Mouse (Mus musculus) intestine, embryonic 15.5 days (tissue): ENCODE data around the gene Rhbdf2. TPM values are rescaled to one million over a fixed set of nuclear protein-coding genes. Genes with fewer than 3 reads are reported as not detected.
A peak's percentile ranks its signal among the peaks of the same experiment; 100 is the strongest.

Experiments
- ATAC-seq: fragments of 200-750 bp; cut with Nextera tagmentation; 2 replicates; pipeline ENCODE4 v1.8.0; 2017; ENCODE audit warnings: moderate TSS enrichment, moderate library complexity
- H3K27ac ChIP-seq: fragments of 300-500 bp; sonication (generic); 2 replicates; pipeline ENCODE4 v1.5.1; 2015; ENCODE audit warnings: mild to moderate bottlenecking, inconsistent platforms
- H3K27me3 ChIP-seq: fragments of 300-500 bp; sonication (generic); replicated peaks from 2 replicates; pipeline ENCODE4 v1.6.1; 2015; ENCODE audit warnings: inconsistent platforms
- H3K36me3 ChIP-seq: fragments of 300-500 bp; sonication (generic); 2 replicates; pipeline ENCODE4 v1.6.1; 2015; ENCODE audit warnings: inconsistent platforms
- H3K4me1 ChIP-seq: fragments of 300-500 bp; sonication (generic); replicated peaks from 2 replicates; pipeline ENCODE4 v1.6.1; 2015; ENCODE audit warnings: inconsistent platforms
- H3K4me2 ChIP-seq: fragments of 300-500 bp; sonication (generic); replicated peaks from 2 replicates; pipeline ENCODE4 v1.6.1; 2015; ENCODE audit warnings: mild to moderate bottlenecking, inconsistent platforms
- H3K4me3 ChIP-seq: fragments of 300-500 bp; sonication (generic); replicated peaks from 2 replicates; pipeline ENCODE4 v1.5.1; 2015; ENCODE audit warnings: inconsistent platforms
- H3K9ac ChIP-seq: fragments of 300-500 bp; sonication (generic); 2 replicates; pipeline ENCODE4 v1.6.1; 2015; ENCODE audit warnings: inconsistent platforms
- H3K9me3 ChIP-seq: fragments of 300-500 bp; sonication (generic); 2 replicates; pipeline ENCODE4 v1.6.1; 2016; ENCODE audit warnings: inconsistent platforms
- WGBS: fragments of 180-500 bp; shearing (Covaris S2); methylation state at CpG from one replicate; pipeline ENCODE4 v1.1.7; 2015; 5-methylcytosine and 5-hydroxymethylcytosine counted together
- polyA plus RNA-seq: library from polyadenylated mRNA; unstranded; fragments of >200 nt; fragmentation: Nextera tagmentation; extraction: Ambion mirVana; gene quantifications from 2 replicates; pipeline ENCODE4 v1.2.1, GENCODE M21; 2015

Gene Rhbdf2
- polyA plus RNA-seq, 1 experiment from 2014 or later = 8.4 TPM

DNA sequence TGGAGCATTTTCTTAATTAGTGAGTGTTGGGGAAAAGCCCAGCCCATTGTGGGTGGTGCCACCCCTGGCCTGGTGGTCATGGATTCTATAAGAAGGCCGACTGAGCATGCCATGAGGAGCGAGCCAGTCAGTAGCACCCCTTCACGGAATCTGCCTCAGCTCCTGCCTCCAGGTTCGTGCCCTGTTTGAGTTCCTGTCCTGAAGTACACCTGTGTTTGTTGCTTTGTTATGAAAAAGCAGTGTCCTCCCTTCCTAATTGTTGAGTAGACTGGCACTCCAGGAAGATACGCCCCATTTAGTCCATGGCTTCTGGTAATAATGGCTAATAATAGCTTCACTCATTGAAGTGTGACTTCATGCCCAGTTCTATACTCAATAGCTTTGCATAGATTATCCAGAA, 40.5 kb downstream of the Rhbdf2 start, which contains the start of gene Aanat:
Aanat (plus strand) TSS at position 123 of the 400 bp plus-strand sequence.
- H3K36me3 ChIP-seq = no peaks in the 10 kb centered on the region
- no peak within 1 kb of the TSS for H3K27ac ChIP-seq
- H3K4me2 ChIP-seq = 0 out of 2 replicates have a peak within 1 kb of the TSS, but pooled peaks have one; percentile 2
- H3K9ac ChIP-seq = no peak within 1 kb of the TSS
- H3K4me1 ChIP-seq = no peaks in the 10 kb centered on the region
- no peak within 1 kb of the TSS for H3K4me3 ChIP-seq
- no peak for ATAC-seq
- no peaks in the 10 kb centered on the region for H3K9me3 ChIP-seq
- no peaks in the 10 kb centered on the region for H3K27me3 ChIP-seq
- WGBS = 65% methylated on average over 5 of the region's 5 CpGs

DNA sequence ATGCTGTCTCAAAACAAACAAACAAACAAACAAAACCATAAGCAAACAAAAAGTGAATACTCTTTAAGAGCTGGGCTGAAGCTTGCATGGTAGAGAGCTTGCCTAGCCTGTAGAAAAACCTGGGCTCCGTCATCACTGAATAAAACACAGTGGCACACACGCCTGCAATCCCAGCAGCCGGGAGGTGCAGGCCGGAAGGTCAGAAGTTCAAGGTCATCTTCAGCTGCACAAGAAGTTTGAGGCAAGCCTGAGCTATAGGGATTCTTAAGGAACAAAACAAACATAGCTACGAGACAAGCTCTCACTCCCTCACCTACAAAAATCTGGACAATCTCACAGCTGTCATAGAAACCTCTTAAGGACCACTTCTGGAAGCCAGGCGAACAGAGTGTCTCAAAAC, 41.1 kb downstream of the Rhbdf2 start:
- Histone ChIP-seq H3K4me2 (no peak overlapping the region), H3K27ac (no peak overlapping the region), H3K4me3 (no peak overlapping the region), H3K36me3 (no peaks in the 10 kb centered on the region), H3K9me3 (no peaks in the 10 kb centered on the region), H3K4me1 (peaks cover 1% of the 10 kb centered on the region; the same call in 1 of the 2 replicates), H3K27me3 (no peaks in the 10 kb centered on the region), H3K9ac (no peak overlapping the region)
- ATAC-seq = no peak
- 45% methylated on average over 6 of the region's 6 CpGs for WGBS

DNA sequence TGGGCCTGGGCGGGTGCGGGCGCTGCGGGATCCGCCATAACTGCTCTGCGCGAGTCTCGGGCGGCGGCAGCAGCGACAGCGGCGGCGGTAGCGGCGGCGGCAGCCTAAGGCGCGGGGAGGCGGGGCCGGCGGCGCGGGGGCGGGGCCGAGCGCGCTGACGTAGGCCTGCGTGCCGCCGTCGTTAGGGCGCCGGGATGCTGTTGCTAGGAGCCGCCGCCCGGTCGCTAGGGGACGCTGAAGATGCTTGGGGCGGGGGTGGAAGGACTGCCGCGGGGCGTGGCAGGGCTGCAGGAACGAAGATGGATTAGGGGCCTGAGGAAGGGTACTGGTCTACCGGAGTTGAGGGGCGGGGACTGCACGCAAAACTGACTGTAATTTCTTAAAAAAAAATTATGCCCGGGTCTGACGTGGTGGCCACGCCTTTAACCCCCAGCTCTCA, 45.4 kb downstream of the Rhbdf2 start, which contains the start of gene Ube2o:
Ube2o (minus strand) TSS at position 72 of the 439 bp plus-strand sequence.
- ATAC-seq = peak; percentile 93
- H3K4me2 ChIP-seq = peak within 1 kb of the TSS; percentile 96
- no peaks in the 10 kb centered on the region for H3K36me3 ChIP-seq
- H3K4me3 ChIP-seq = peak within 1 kb of the TSS; percentile 94
- peak within 1 kb of the TSS; percentile 40 for H3K27ac ChIP-seq
- peak within 1 kb of the TSS; percentile 87 for H3K9ac ChIP-seq
- H3K27me3 ChIP-seq = no peaks in the 10 kb centered on the region
- H3K9me3 ChIP-seq = no peaks in the 10 kb centered on the region
- under 1% methylated on average over 34 of the region's 51 CpGs for WGBS
- peaks cover 9% of the 10 kb centered on the region for H3K4me1 ChIP-seq

DNA sequence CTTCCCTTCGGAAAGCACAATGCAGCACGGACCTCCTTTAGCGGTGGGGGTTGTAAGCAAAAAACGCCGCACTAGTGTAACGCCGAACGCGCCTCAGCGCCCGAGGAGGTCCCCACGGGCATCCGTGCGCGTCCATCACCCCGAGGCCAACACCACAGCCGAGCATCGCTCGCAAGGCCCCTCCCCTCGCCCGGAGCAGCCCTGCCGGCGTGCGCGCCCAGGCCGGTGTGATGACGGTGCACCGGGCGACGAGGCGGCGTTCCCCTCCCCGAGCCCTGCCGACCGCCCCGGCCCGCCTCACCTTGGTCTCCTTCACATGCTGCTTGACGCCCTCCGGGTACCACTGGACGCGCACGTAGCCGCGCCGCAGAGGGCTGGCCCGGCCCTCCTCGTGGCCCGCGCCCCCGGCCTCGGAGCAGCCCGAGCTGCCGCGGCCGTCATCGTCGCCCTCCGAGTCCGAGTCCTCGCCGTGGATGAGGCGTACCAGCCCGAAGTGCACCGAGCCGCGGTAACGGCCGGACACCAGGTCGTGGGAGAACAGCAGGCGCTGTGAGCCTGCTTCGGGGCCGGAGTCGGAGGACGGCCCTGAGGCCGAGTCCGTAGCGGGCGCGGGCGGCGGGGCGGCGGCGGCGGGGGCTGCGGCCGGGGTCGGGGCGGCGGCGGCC, 46.0 kb downstream of the Rhbdf2 start:
- peak overlapping the region; percentile 87 for H3K9ac ChIP-seq
- WGBS = under 1% methylated on average over 85 of the region's 91 CpGs

DNA sequence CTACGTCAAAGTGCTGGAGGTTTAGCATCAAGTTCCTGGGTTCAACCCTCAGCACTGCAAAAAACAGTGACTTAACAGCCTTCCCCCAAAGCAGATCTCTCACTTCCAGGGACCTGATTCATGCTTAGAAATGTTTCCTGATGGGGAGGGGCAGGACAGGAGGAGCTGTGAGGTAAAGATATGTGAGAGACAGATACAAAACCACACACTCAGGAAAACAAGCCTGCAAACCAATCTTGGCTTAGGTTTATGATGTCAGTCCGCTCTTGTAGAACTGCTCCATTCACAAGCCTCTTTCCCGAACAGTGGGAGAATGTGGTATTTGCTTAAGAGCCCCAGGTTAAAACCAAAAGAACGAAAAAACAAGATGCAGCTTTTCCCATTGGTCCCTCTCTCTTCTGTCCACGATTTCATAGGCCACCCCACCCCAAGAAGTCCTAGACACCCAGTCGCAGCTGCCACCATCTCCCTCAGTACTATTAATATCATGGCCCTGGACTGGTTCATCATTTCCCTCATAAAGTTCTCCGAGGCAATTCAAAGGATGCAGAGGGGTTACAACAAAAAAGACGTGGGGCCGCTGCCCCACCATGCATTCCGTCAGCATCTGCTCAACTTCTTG, 46.7 kb downstream of the Rhbdf2 start:
- Histone ChIP-seq H3K27ac (no peak overlapping the region), H3K4me1 (peaks cover 9% of the 10 kb centered on the region), H3K36me3 (no peaks in the 10 kb centered on the region), H3K9me3 (no peaks in the 10 kb centered on the region), H3K27me3 (no peaks in the 10 kb centered on the region), H3K4me2 (peak overlapping the region; percentile 96), H3K4me3 (peak overlapping the region; percentile 94), H3K9ac (peak overlapping the region; percentile 87)
- ATAC-seq = no peak
- WGBS = 28% methylated on average over 10 of the region's 10 CpGs

More for the DNA sequence above, 46.0 kb downstream of the Rhbdf2 start:
- Histone ChIP-seq H3K4me3 (peak overlapping the region; percentile 94), H3K27me3 (no peaks in the 10 kb centered on the region), H3K36me3 (no peaks in the 10 kb centered on the region), H3K4me1 (peaks cover 9% of the 10 kb centered on the region), H3K27ac (peak overlapping the region; percentile 40), H3K9me3 (no peaks in the 10 kb centered on the region), H3K4me2 (peak overlapping the region; percentile 96)
- ATAC-seq = peak; percentile 79

DNA sequence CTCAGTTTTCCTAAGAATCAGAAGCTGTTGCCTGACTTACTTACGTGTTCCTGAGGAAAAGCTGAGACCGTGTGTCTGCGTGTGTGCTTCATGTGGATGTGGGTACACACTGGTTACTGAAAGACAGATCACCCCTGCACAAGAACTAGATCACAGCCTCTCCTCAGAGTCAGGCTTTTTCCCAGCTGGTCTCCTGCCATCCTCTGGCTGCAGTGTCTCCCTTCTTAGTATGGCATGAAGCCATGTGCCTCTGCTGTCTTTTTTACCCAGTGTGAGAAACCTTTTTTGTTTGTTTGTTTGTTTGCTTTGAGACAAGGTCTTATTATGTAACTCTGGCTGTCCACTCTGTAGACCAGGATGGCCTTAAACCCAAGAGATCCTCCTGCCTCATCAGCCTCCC, 47.5 kb downstream of the Rhbdf2 start:
- Histone ChIP-seq H3K36me3 (no peaks in the 10 kb centered on the region), H3K9me3 (no peaks in the 10 kb centered on the region), H3K27me3 (no peaks in the 10 kb centered on the region), H3K4me3 (no peak overlapping the region), H3K4me2 (no peak overlapping the region), H3K27ac (no peak overlapping the region), H3K9ac (no peak overlapping the region), H3K4me1 (peaks cover 12% of the 10 kb centered on the region)
- no peak for ATAC-seq
- 94% methylated on average over 3 of the region's 3 CpGs for WGBS

DNA sequence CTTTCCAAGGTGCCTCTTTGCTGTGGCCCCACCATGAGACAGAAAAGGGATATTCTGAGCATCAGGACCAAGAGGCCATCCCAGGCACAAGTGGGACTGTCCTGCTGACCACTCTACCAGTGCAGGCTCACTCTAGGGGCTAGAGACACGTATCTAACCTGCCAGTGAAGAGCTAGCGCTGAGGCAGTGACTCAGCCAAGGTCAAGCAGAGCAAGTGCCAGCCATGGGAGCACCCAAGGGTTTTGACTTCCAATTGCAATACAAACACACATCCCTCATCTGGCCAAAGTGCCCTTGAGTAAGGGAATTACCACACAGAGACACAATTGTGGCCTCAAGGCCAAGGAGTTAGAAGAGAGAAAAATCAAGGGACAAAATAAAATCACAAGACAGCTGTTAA, 51.4 kb downstream of the Rhbdf2 start:
- 89% methylated on average over 2 of the region's 2 CpGs for WGBS
- Histone ChIP-seq H3K9me3 (no peaks in the 10 kb centered on the region), H3K9ac (no peak overlapping the region), H3K36me3 (no peaks in the 10 kb centered on the region), H3K4me2 (no peak overlapping the region), H3K4me1 (peaks cover 31% of the 10 kb centered on the region), H3K4me3 (no peak overlapping the region), H3K27ac (no peak overlapping the region), H3K27me3 (no peaks in the 10 kb centered on the region)
- no peak for ATAC-seq

DNA sequence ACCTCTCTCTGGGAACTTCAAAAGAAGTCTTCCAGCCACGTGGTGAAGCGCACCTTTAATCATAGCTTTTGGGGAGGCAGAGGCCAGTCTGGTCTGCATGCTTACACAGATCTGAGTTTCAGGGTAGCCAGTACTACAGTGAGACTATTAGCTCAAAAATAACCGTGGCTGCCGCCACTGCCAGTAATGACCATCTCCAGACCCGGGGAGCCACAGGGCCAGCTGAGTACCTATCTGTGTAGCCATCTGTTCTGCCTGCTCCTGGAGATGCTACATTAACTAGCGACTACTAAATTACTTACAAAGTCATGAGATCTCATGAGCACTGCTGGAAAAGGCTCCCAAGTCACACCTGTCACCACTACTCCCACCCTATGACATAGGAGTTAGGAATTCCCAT, 51.8 kb downstream of the Rhbdf2 start:
- Histone ChIP-seq H3K9me3 (no peaks in the 10 kb centered on the region), H3K4me3 (no peak overlapping the region), H3K4me1 (peaks cover 27% of the 10 kb centered on the region)

DNA sequence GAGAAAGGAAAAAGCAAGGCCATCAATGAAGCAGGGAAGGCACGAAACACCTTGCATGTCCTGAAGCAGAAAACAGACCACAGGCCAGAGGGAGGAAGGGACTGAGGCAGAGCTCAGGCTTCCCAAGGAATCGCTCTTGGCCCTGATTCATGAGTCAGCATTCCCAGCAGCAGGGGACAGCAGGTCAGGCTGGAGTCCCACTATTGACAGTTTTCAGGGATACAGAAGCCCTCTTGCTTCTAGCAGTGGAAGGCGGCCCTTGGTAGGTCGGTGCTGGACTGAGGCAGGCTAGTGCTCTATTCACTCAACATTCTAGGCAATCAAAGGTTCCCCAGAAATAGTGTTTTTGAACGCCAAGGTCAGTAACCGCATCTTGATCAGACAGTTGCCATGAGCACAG, 52.3 kb downstream of the Rhbdf2 start:
- Histone ChIP-seq H3K27me3 (no peaks in the 10 kb centered on the region), H3K4me1 (peaks cover 26% of the 10 kb centered on the region), H3K4me2 (no peak overlapping the region), H3K36me3 (no peaks in the 10 kb centered on the region), H3K4me3 (no peak overlapping the region), H3K27ac (no peak overlapping the region), H3K9ac (no peak overlapping the region), H3K9me3 (no peaks in the 10 kb centered on the region)
- WGBS = 67% methylated on average over 6 of the region's 6 CpGs
- no peak for ATAC-seq

More for the DNA sequence above, 51.8 kb downstream of the Rhbdf2 start:
- Histone ChIP-seq H3K36me3 (no peaks in the 10 kb centered on the region), H3K27ac (no peak overlapping the region), H3K4me2 (no peak overlapping the region), H3K9ac (no peak overlapping the region), H3K27me3 (no peaks in the 10 kb centered on the region)
- no peak for ATAC-seq
- 62% methylated on average over 6 of the region's 6 CpGs for WGBS

DNA sequence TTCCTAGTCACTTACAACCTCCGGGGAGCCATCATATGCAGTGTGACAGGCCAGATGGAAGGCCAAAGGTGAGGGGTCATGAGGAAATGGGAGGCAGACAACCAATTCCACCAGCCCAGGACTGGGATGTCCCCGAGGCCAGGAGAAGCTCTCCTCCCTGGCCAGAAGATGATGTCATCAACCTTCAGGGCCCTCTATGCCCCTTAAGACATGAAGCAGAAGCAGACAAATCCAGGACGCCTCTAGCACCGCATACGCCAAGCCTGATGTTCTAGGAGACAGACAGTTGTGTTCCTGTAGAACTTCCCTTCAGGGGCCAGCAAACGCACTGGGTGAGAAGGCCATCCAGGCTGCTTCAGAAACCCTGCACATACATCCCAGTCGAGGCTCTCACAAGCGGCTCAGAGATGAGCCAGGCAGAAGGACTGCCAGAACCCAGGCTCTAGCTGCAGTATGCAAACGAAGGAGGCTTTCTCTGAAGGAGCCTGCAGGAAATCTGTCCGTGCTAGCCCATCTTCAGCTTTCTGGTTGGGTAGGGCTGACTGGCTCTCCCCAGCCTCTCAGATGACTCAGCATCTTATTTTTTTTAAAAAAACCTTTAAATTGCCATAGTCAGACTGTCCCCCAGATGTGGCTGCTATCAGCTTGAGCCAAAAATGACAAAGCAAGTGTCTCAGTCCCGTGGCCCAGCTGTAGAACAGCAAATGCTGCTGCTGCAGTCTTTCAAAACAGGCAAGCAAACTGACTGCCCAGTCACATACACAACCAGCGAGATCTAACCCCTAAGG, 53.9 kb downstream of the Rhbdf2 start:
- peaks cover 26% of the 10 kb centered on the region for H3K4me1 ChIP-seq
- H3K9ac ChIP-seq = no peak overlapping the region
- WGBS = 45% methylated on average over 12 of the region's 12 CpGs
- H3K9me3 ChIP-seq = no peaks in the 10 kb centered on the region
- no peak overlapping the region for H3K4me2 ChIP-seq
- H3K4me3 ChIP-seq = no peak overlapping the region
- no peak overlapping the region for H3K27ac ChIP-seq
- H3K27me3 ChIP-seq = no peaks in the 10 kb centered on the region
- no peaks in the 10 kb centered on the region for H3K36me3 ChIP-seq
- peak; percentile 47 for ATAC-seq

DNA sequence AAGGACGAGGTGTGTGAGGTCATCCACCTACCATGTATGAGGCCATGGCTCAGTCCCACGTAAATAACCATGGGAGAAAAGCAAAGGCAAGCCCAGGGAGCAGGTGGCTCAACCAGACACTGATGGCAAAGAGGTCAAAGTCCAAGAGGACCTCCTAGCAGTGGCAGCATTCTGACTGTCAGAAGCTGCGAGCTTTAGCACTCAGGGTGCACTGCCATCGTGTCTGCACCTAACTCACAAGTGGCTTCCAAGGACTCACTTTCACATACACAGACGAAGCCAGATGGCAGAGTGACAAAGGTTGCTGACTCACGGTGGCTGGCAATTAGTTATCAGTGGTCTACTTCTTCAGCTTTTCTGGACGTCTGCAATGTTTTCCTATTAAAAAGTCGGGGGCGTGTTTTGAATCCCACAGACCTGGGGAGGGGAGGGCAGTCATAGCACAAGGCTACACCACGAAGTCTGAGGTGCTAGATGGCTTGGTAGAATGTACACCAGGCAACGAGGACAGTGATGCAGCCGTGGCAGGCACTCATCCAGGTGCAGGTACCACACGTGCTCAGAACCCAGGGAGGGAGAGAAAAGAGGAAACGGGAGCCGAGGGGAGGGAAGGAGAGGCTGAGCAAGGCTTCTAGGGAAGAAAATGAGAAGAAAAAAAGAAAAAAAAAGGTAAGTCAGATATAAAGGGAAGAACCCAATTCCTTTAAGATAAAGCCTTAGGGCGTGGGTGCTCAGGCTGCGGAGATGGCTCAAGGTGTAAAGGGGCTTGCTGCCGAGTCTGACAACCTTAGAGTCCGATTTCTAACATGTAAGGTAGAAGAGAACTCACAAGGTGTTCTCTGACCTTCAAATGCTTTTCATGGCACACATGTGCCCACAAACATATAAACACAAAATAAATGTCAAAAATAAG, 54.8 kb downstream of the Rhbdf2 start:
- H3K9ac ChIP-seq = no peak overlapping the region
- H3K4me1 ChIP-seq = peaks cover 26% of the 10 kb centered on the region
- H3K27me3 ChIP-seq = no peaks in the 10 kb centered on the region
- peak; percentile 57 for ATAC-seq
- no peaks in the 10 kb centered on the region for H3K9me3 ChIP-seq
- 68% methylated on average over 19 of the region's 19 CpGs for WGBS
- no peaks in the 10 kb centered on the region for H3K36me3 ChIP-seq
- 0 out of 2 replicates have a peak overlapping the region, but pooled peaks have one; percentile 11 for H3K27ac ChIP-seq
- no peak overlapping the region for H3K4me2 ChIP-seq
- no peak overlapping the region for H3K4me3 ChIP-seq
